Mouse (Mus musculus) testis, postnatal 14 days (tissue): Measurements from ENCODE around the gene Glmn.
A peak's percentile ranks its signal among the peaks of the same experiment; 100 is the strongest.

ENCODE experiments used
- DNase-seq: peaks from one replicate; pipeline ENCODE4 v3.0.0; 2021; ENCODE audit warnings: low spot score

Gene Glmn

DNA sequence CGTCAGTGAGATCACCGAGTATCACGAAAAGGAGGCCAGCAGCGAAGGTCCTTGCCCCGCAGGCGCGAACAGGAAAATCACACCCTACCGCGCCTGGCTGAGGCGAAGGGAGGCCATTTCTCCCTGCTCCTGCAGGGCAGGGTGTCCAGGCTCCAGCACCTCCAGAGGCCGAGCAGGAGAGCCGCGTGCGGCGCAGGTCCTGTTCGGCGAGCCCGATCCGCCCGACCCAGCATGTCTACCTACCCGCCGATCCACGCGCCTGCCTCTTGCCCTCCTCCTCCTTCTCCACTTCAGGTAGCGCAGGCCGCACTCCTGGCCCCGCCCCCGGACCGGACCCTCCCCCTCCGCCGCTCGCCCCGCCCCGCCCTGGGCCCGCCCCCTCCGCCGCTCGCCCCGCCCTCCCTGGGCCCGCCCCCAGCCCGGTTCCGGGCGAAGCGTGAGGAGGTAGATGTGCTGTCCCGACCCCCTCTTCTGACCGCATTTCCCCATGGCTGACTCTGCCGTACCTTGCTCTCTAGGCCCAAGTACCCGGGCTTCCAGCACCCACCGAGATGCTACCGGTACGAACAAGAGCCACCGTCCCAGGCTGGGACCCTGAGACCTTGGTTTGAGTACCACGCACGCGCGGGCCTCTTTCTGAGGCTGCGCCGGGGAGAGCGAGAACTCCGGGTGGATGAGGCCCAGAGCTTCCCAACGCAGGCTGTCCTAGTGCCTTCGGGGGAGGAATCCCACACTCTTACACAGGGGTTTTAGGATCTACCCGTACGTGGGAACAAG, at the start of gene Glmn, which contains the start of gene Rpap2:
TSS of gene Glmn (minus strand) at position 588 of the 777 bp plus-strand sequence.
TSS of gene Rpap2 (plus strand) at position 73 of the 777 bp plus-strand sequence.
- peak; percentile 91 for DNase-seq

DNA sequence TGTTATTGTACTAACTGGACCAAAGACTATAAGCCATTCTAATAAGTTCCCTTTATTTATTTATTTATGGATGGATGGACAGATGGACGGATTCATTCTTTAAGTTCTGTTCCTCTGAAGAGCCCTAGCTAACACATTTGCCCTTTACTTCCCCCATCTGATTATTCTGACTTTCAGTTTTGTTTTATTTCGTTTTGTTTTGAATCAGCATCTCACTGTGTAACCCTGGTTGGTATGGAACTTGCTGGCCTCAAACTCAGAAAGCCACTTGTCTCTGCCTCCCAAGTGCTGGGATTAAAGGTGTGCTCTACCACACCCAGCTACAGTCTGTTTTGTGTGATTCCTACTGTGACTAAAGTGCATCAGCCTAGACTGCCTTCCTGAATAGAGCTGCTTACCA, 48.2 kb upstream of the Glmn start:
- no peak for DNase-seq

DNA sequence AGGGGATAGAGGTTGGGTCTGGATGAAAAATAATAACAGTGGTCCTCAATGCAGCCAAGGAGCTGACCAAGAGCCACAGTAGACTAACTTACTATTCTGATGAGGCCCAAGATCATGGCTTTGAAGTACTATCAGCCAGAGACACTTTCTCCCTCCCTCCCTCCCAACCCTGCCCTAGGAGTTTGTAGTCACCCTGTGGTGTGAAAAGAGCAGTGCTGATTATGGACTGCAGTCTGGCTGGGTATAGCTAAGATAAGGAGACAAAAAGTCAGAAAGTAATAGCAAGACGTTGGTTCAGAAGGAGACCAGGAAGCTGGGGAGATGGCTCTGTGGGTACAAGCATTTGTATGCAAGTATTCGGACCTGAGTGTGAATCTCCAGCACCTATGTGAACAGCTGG, 46.9 kb upstream of the Glmn start:
- DNase-seq = no peak

DNA sequence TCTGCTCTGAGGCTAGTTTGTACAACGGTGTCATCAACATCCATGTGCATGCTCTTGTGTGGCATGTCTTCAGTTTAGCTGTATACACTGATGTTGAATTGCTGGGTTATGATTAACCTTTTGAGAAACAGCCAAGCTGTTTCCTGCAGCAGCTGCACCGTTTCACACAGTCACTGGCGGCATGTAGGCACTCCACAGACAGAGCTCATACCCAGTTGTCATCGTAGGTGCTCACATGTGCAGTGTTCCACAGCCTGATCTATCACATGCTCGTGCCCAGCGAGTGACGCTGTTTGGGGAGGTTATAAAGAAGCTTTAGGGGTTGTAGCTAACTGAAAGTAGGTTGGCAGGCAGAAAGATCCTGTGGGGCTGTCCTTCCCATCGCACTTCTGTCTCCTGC, 40.7 kb upstream of the Glmn start:
- DNase-seq = no peak

DNA sequence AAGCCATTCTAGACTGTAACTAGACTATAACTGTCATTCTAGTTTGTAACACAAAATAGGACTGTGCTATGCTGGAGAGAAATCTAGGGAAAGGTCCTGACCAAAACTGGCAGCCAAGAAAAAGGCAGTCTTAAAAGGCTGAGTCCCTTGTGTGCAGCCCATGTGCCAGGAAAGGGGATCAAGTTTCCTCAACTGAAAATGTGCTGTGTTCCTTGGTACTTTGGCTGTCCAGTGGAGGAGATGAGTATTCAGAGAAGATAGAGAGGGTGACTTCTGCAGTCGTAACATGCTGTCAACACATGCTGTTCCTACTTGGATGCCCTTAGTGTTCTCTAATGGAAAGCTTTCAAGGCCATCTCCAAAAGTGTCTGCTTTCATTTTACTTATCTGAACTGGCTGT, 39.4 kb upstream of the Glmn start:
- DNase-seq = peak; percentile 38

DNA sequence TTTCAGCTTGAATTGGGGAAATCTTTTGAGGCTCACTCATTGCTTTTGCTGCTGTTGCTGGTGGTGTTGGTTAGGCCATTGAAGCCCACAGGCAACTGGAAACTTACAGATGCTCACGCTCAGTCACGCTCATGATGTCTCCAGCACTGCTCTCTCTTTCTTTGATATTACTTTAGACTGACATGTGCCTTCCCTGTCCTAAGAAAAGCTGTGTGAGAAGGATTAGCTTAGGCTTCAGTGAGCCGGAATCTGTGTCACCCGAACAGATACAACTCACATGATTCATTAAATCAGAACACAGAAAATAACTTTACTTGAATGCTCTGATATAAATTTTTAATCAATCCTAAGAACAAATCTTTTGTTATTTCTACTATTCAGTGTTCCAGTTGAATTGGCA, 36.0 kb upstream of the Glmn start:
- DNase-seq = no peak

DNA sequence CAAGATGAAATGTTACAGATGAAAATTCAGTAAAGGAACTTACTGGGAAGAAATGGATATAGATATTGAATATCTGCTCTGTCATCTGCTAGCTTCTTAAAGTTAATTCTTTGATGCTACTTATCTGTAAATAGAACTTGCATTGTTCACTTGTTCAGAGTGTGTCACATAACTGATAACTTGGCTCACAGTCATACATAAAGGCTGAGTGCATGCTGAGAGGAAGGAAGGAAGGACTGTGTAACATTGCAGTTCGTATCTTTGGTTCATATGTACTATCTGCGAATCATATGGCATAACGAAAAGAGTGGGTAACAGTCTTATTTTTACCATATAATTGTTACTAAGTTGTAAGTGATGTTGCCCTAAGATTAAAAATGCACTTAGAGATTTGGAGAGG, 23.6 kb upstream of the Glmn start:
- no peak for DNase-seq

DNA sequence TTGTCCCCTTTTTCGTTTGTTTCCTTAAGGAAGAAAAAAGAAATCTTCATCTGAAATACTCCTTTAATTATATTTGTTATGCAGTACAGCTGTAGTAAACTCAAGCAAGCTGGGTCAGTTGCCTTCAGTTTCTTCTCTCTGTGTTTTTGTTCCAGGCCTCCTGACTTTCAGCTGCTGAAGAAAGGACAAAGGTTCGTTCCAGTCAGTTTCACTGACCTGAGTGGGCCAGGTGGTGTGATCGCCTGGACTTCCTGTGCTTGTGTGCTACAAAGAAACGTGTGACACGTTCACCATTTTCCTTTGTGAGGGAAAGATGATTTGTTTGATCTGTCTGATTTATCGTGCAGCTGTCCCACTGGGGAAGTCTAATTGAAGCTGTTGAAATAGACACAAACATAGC, 20.3 kb upstream of the Glmn start:
- DNase-seq = no peak

DNA sequence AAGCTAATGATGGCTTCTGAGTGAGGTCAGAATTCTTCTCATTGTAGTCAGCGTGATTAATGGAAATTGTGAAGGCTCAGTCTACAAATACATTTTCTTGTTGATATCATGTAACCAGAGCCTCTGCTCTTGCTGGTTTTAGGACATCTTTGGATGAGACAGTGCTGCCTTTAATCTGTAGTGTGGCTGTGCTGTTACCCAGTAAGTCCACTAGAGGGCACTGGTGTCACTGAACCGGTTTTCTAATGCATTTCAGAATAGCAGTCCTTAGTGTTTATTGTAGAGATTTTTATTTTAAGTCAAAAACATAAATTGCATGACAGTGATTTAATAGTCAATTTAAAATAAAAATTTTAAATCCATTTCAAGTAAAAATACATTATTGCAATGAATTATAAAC, 13.5 kb upstream of the Glmn start:
- peak; percentile 22 for DNase-seq

DNA sequence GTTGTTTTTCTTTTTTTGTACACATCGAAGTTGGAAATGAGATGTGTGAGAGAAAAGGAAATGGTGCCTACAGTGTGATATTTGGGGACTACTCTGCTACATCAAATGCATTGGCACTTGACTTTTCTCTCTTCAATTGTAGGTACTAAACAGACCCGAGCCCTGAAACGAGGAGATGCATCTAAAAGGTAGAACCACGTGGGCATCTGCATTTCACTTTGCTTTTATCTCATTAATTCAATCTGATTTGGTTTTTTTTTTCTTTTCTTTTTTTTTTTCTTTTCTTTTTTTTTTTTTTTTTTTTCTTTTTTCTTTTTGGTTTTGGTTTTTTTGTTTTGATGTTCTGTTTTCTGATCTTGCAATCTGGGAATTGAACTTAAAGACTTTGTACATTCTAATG, 692 bp upstream of the Glmn start:
- peak; percentile 32 for DNase-seq

DNA sequence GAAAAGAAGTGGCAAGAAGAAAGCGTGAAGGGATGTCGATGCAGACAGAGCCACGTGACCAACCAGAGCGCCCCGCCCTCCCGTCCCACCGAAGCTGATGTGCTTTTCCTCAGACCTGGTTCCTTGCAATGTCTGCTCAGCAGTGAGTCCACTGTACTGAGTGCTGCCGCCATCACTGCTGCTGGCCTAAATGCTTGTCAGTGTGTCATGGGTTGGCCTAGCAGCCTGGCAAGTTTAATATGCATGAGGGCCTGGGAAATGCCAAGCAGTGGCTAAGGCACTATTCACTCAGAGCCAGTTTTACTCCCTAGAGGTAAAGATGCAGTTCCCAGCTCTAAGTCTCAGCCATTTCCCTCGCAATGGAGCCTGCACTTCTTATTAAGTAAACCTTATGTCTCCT, 28.5 kb downstream of the Glmn start:
- DNase-seq = no peak

DNA sequence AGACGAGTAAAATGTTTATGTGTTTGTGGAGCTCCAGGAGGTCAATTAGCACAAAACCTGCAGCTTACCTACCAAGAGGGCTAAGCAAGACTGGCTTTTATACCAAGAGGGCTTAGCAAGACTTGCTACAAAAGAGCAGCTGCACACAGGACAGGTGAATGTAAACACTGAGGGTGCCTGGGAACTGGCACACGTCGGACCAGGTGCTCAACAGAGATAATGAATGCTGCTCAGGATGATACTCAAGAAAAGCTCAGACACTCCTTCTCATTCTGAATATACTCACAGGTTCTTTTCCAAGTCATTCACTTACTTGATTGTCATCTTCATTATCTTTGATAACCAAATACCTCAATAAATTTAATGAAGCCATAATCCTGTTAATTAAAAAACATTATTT, 40.7 kb downstream of the Glmn start:
- DNase-seq = no peak

DNA sequence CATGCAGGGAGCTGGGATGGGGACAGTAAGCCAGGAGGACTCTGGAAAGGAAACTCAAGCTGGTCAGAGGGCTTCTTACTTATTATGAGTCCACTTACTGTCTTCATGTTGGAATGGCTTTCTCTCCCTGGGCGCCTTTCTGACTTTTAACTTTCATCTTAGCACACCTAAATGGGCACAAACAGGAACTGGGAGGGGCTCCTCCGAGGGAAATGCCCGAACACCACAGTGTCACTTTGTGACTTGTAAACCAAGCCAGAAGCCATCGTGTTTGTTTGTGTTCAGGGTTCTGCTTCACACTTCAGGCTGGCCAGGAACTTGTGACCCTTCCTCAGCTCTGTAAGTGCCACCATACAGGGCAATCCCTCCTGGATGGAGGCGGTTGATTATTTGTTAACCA, 43.4 kb downstream of the Glmn start:
- DNase-seq = no peak

DNA sequence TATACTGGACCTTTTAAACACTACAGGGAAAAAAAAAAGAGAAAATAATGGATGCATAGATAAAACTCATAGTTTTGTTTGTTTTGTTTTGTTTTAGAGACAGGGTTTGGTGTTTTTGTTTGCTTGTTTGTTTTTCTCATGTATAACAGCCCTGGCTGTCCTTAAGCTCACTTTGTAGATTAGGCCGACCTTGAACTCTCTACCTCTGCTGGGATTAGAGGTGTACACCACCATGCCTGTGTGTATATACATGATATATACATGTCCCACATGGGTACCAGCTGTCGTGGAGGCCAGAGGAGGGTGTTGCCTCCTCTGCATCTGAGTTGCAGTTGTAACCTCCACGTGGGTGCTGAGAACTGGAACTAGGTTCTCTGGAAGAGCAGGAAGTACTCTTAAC, 49.2 kb downstream of the Glmn start:
- DNase-seq = no peak

DNA sequence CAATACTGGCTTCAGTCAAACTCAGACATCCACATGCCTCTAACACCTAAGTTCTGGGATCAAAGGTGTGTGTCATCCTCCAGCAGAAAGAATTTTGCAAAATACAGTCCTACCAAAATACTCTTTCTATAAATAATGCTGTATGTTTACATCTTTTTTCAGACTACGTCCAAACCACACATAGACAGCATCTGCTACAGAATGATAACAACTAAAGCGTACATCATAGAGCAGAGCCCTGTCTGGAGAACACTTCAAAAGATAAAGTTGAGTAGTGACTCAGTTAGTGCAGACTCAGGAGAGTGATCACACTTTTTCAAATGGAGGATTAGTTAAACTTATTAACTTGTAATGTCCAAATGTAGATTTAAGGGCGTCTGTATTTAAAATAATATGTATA, 49.7 kb downstream of the Glmn start:
- no peak for DNase-seq

DNA sequence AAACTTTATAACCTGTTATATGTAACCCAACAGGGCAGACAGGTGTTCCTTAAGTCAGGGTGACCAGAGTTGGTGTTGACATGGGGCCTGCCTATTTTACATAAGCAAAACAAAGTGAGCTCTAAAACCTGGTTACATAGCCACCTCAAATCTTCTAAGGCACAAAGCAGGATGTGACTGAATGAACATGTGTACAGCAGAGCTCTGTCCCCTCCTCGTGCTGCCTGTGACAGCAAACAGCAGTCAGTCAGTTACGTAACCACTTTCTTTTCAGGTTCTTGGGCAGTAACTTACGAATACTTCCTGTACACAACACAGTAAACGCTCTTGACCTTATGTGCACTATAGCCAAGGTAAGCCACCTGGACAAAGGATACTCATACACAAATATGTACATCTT, 51.8 kb downstream of the Glmn start:
- DNase-seq = no peak

DNA sequence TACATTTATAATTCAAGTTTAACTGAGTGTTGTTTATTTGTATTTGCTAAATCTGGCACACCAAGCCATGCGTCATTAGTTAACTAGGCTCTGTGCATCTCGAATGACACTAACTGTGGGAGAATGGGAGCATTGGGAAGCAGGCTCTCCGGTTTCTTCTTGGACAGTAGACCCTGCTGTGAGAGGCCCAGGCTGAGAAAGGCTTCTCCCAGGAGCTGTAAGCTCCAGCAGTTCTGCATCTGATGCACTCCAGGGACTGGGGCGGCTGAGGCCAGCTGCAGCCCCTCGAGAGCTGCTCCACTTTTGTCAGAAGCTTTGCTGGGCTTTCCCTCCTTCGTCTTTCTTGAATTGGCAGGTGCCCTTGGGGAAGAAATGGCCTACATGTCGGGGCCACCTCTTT, 56.0 kb downstream of the Glmn start:
- DNase-seq = no peak

DNA sequence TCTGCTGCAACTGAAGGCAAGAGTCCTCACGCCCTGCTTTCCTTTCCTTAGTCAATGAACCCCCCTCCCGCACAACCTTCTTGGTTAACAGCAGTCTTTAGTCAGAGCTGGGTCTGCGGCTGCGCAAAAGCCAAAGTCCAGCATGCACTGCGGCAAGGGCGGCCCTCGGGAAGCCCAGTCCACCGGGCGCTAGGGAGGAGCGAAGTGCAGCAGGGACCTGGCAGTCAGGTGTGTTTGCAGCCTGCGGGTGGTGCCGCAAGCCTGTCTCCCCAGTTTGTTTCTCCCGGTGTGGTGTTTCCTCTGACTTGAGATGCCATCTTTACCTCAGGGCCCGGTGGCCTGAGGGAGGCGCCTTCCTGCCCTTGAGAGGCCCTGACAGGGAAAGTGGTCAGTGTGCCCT, 63.1 kb downstream of the Glmn start, which contains the start of gene 1700028K03Rik:
TSS of gene 1700028K03Rik (plus strand) at position 129 of the 400 bp plus-strand sequence.
- peak; percentile 84 for DNase-seq

DNA sequence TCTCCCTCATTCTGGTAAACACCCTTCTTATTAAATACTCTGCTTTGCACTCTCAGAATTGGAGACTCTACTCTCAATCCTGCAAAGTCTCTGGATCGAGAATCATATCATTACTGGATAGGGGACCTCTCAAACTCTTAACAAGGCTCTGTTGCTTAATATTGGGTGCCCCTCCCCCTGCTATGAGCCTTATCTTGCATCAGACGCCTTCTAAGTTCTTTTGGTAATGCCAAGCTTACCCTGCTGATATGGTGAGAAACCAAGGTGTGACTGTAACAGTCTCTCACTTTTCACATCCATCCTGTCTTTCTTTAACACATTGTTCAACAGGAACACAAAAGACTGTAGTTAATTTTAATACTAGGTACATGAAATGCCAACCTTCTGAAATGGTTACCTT, 64.1 kb downstream of the Glmn start:
- DNase-seq = no peak

DNA sequence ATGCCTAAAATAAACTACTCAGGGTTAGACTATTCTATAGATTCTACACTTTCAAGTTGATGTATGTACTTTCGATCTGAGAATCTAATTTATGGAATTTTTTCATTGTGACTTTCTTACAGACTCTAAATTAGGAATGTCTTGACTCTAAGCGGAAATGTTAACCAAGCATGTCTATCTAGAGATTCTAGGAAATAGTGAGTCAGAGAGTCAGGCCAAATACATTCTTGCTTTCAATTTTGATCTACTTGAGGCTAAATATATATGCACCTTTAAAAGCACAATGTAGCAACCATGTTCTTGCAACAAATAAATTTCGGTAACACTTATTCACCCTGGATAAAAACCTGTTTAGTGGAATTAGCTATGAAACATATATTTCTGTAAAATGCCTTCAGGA, 68.8 kb downstream of the Glmn start:
- no peak for DNase-seq

DNA sequence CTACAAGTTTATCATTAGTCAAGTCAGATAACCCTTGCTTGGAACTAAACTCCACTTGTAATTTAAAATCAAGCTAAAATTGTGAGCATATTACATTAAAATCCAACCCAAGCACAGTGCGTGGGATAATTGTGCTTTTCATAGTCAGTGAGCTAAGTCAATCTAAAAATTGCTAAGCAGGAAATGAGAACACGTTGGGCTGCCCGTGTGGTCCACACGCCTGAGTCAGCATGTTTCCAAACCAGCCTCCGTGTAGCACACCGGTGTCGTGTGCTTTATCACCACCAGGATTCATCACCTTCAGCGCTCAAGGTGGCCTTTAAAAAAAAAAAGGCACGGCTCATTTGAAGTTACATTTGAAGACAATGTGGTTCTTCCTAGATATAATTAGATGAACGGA, 73.4 kb downstream of the Glmn start:
- DNase-seq = no peak

DNA sequence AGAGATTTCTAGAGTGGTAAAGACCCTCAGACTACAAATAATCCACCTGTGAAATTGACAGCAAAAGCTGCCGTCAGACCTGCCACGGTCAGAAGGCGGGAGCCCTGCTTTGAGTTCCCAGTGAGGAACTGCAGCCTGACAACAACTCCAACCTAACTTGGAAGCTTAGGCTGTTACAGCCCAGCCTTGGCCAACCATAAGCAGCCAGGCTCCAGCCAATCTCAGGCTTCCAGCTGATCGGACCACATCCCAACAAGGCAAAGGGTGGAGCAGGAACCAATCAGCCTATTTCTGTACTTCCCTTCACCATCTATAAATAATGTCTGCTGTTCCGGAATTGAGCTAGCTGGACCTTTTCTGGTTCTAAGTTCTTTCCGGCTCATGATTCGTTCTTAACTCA, 75.8 kb downstream of the Glmn start:
- no peak for DNase-seq

DNA sequence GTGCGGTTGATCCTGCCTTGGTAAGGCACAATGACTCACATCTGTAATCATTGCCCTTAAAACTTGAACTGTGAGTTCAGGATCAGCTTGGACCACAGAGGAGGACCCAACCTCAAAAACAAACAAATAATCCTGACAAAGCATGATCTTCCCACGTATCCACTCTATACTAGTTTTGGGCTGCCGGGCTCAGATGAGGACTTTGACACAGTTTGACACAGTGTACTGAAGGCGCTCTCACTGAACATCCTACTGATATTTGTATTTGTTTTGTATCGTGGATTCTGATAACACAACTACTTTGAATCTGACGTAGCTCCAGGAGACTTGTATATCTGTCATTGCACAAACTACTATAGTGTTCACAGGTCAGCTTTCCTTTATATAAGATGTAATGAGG, 76.3 kb downstream of the Glmn start:
- no peak for DNase-seq

DNA sequence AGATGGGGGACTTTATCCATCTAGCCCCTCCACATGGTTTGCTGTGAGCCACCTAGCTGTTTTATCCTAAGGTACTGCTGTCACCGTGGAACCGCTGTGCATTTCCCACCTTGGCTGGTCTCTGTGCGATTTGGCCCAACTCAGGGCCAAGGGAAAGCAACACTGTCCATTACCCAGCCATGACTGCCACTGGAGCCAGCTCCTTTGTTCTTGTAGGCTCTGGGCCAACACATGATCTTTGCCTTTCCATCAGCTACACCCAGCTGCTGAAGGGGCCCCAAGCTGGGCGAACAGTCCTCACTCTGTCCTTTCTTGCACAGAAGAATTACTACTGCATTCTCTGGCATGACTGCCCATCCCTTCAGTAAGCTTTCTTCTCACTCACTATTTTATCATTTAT, 79.1 kb downstream of the Glmn start:
- no peak for DNase-seq
